Mouse (Mus musculus) kidney, postnatal 4 days (tissue): ENCODE results near the gene Tmem86a.
A peak's percentile ranks its signal among the peaks of the same experiment; 100 is the strongest.

Source experiments
- DNase-seq, 2 experiments: peaks; one replicate each; pipeline ENCODE4 v3.0.0; 2021; ENCODE audit warnings: mixed read lengths in 2 of 2

Tmem86a gene

GRCm38 (mm10) chr7:47030517-47031193, 19.7 kb upstream of the Tmem86a start:
- no peak for DNase-seq

- DNase-seq = no peak
Observed at GRCm38 (mm10) chr7:47031371-47031770, 19.0 kb upstream of the Tmem86a start.

GRCm38 (mm10) chr7:47034785-47035384, 15.5 kb upstream of the Tmem86a start:
- no peak for DNase-seq

- DNase-seq = no peak
Observed at GRCm38 (mm10) chr7:47035426-47035825, 15.0 kb upstream of the Tmem86a start.

- no peak for DNase-seq
Observed at GRCm38 (mm10) chr7:47041706-47042105, 8.7 kb upstream of the Tmem86a start.

GRCm38 (mm10) chr7:47042121-47042520, 8.3 kb upstream of the Tmem86a start:
- no peak for DNase-seq

- DNase-seq = peak; percentile 63 to 76
Observed at GRCm38 (mm10) chr7:47042823-47043490, 7.4 kb upstream of the Tmem86a start.

- DNase-seq = peak; percentile 74 to 84
Observed at GRCm38 (mm10) chr7:47050766-47051165, 365 bp downstream of the Tmem86a start.

GRCm38 (mm10) chr7:47051404-47052151, 1.2 kb downstream of the Tmem86a start:
- DNase-seq = peak; percentile 82 to 87

- peak; percentile 59 to 65 for DNase-seq
Observed at GRCm38 (mm10) chr7:47052276-47052675, 1.9 kb downstream of the Tmem86a start.

GRCm38 (mm10) chr7:47053287-47053686, 2.9 kb downstream of the Tmem86a start:
- DNase-seq = no peak

- peak in 1 of 2 experiments; percentile 28 for DNase-seq
Observed at GRCm38 (mm10) chr7:47054666-47055065, 4.3 kb downstream of the Tmem86a start.

- DNase-seq = peak in 1 of 2 experiments; percentile 29
Observed at GRCm38 (mm10) chr7:47055744-47056143, 5.3 kb downstream of the Tmem86a start.

- no peak for DNase-seq
Observed at GRCm38 (mm10) chr7:47056273-47056672, 5.9 kb downstream of the Tmem86a start.

GRCm38 (mm10) chr7:47059339-47059738, 8.9 kb downstream of the Tmem86a start:
- no peak for DNase-seq

- DNase-seq = no peak
Observed at GRCm38 (mm10) chr7:47061560-47061959, 11.2 kb downstream of the Tmem86a start.

GRCm38 (mm10) chr7:47066942-47067341, 16.5 kb downstream of the Tmem86a start:
- DNase-seq = no peak

GRCm38 (mm10) chr7:47067879-47068278, 17.5 kb downstream of the Tmem86a start:
- DNase-seq = peak in 1 of 2 experiments; percentile 28

- DNase-seq = peak in 1 of 2 experiments; percentile 25
Observed at GRCm38 (mm10) chr7:47072551-47072950, 22.1 kb downstream of the Tmem86a start.

GRCm38 (mm10) chr7:47073536-47074521, 23.4 kb downstream of the Tmem86a start:
- peak; percentile 67 to 79 for DNase-seq

- DNase-seq = peak in 1 of 2 experiments; percentile 29
Observed at GRCm38 (mm10) chr7:47076193-47076592, 25.8 kb downstream of the Tmem86a start.

GRCm38 (mm10) chr7:47076729-47077128, 26.3 kb downstream of the Tmem86a start:
- DNase-seq = no peak
